Mouse (Mus musculus): ENCODE results near the gene Mest.

Mest gene

DNA sequence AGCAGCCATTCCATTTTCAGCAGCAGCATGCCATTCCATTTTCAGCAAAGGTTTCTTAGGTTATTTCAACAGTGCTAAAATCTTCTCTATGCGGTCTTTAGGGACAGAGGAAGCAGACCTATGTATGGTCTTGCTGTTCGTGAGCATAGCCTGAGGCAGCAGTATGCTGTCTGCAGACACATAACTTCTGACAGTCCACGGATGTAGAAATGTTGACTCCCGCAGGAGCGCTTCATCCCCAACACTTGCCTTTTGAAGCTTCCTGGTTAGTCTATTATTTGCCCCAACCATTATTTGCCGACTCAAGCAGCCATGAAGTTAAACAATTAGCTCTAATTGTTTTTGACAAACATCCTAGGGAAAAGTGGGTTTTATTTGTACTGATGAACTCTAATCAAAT is 14.2 kb upstream of the Mest start:
- no peak for DNase-seq

DNA sequence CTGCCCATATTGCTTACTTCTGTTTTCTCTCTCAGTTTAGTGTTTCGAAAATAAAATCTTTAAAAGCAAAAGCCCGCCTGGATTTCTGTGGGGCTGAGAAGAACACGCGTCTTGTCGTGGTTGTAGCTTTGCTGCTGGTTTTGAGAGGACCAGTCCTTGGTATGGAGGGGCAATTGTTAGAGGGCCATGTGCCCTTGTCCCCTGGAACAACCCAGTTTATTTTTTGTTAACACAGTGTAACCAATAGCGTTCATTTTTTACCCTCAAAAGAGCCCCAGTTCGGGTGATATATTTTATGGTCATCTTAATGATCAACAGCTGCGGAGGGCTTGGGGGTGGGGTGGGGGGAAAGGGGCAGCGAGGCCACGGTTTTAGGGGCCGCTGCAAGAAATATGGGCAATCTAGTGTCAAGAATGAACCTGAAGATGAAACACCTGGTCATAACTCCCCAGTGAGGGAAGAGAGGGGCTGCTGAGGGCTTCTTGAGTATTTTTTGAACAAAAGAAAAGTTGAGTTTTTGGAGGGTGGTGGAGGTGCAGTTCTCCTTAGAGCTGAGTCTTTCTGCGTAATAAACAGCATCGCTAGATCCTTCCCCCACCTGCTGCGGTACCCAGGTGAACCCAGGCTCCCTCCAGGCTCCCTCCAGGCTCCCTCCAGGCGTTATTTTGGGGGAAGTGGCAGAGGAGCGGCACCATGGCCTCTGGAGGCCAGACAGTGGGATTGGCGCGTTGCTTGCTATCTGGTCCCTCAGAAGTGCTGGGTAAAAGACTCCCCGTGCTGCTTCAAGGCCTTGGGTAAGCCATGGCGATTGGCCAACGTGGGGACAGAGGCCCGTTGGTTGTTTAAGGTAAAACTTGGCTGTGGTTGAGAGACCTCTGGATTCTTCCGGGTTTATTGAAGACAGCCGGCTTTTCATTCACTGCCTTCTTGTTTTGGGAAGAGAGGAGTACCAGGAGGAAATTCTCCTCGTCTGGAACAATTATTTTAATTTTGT is 12.7 kb upstream of the Mest start:
- no peak for DNase-seq

DNA sequence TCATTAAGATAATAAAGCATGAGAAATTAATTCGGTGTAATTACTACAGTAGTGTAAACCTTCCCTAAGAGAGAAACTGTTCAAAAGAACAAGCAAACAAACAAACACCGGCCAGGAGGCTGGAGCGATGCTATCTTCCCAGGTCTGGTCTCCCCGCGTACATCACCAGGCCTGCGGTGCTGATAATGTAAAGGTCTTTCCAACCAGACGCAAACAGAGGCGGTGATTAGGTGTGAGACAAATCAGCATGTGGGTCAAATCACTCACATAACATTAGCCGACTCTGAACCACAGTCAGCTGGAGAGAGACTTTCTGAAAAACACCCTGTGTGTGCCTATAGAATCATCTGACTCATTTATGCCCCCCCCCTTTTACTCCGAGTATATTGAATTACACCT is 12.0 kb upstream of the Mest start:
- DNase-seq, result no peak

DNA sequence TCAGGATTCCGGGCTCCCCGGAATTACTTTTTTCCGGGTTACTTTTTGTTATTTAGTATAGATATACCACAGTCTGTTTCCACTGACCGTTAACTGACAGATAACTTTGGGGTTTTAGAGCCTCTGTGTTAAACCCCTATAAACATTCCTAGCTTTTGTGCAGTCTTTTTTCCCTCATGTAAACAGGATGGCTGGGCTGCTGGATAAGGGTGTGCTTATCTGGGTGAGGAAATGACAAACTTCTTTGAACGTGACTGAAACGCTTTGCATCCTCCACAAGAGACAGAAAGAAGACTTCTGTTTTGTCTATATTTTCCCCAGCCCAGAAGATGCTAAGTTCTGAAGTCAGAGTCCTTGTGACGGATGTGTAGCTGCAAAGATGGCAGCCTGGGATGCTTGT is 10.9 kb upstream of the Mest start:
- DNase-seq, result no peak

DNA sequence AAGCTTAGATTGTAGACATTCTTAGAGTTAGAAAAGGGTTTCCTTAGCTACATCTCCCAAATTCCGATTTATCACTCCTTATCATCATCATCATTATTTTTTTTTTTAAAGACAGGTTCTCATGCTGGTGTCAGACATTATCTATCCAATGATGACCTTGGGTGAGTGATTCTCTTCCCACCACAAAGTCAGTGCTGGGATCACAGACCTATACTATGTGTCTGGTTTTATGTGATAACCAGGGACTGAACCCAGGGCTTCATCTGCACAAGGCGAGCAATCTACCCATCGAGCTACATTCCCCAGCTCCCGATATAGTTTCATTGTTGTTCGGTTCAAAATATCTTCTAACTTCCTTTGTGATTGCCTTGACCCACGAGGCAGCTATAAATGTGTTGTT is 9.9 kb upstream of the Mest start:
- no peak for DNase-seq

DNA sequence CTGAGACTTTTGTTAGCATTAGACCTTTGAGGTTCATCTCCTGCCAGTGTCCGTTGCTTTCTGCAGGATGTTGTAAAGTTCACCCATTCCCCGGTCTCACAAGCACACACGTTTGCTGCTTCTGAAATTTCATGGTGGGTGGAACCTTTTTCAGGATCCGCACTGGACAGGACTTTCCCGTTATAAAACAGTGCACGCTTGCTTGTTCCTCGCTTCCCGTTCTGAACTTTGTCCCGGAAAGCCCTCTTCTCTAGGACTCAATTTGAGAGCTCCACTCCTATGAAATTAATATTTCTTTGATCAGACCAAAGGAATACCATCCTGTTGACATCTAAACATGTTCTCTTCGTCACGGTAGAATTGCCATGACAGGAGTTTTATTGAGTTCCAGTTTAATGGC is 9.5 kb upstream of the Mest start:
- DNase-seq, result no peak

DNA sequence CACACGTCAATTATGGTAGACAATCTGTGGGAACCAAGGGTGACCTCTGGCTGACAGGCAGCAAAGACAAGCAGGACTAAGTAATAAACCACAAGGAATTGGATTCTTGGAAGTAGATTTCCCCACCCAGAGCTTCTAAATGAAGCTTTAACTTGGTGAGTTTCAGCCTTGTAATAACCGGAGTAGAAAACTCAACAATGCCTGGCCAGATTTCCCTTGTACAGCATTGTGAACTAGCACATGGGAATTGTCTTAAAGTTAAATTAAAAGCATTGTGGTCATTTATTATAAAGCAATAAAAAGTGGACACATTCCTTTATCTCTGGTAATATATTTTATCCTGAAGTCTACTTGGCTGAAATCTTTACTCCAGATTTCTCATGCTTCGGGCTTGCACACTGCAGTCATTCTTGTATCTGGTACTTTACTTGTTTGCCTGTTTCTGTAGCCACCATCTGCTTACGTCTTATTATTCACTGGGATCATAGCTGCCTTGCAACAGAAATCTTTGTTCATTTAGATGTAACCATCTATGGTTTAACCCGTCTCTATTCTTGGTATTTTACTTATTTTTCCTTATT is 8.4 kb upstream of the Mest start:
- no peak for DNase-seq

DNA sequence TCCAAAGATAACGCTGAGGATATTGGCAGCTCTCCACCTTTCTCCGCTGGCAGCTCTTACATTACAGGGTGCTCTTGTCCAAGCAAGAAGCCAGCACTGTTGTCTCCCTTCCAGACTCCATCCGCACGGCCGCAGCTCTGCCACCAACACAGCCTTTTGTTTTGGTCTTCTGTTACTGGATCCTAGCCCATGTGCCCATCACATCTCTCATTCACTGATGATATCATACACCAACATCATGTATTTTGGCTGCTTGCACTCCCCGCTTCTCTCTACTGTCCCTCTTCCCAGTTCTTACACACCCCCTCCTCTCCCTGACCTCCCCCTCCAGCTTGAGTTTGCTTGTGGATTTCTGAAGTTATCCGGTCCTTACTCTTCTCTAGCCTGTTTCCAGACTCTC is 6.6 kb upstream of the Mest start:
- DNase-seq, result no peak

DNA sequence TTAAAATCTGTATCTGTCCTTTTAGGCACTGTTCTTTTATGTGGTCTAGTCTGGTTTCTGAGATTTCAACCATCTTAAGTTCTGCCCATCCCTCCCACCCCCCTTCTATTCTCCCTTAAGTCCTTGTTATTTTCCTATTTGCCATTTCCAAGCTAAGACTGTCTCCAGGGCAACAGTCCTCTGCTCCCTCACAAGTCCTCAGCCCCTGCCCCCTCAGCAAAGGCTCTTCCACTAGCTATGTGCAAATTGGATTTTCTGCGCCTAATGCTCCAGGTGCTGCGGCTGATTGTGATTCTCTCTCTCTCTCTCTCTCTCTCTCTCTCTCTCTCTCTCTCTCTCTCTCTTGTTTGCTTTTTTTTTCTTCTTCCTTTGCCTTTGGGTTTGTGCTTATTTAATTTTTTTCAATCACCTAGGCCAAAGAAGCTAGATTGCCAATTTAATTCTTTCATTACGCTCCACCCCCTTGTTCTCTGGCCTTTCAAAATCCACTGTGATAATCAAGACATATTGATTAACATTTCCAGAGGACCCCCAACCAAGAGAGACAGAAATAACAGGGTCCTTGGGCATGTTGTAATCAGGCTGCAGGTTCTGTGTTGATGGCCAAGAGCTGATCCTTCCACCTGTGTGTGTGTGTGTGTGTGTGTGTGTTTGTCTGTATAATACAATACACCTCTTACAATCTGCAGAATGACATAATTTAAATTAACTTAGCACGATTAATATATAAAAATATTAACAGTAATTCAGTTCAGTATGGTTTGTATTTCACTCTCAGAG is 772 bp upstream of the Mest start:
- DNase-seq, result no peak

DNA sequence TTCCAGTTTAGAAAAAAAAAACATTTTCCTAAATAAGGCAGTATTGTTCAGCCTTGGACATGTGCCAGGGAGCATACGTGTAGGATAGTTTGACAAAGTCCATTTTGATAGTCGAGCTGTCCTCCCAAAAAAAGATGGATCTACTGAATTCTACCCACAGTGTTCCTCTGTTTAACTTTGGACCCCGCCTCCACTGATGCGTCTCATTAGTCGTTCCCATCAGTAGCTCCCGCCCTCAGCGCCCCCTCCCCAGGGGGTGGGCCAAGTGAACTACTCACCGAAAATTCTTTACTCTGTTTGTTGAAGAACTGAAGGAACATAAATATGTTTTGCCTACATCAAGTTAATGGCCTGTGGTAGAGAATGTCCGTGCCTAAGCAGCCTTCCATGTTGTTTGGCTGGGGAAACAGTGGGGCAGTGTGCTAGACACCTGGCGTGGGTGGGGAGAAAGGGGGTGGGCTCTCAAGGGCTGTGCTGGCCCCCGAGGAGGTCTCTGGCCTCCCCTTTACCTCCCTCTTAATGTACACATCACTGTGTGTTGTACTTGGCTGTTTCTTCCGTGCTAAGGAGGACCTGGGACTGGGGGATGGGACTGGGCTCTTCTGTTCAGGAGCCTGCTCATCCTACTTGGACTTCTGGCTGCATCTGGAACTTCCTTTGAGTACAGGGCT is 7.1 kb downstream of the Mest start:
- no peak for DNase-seq

DNA sequence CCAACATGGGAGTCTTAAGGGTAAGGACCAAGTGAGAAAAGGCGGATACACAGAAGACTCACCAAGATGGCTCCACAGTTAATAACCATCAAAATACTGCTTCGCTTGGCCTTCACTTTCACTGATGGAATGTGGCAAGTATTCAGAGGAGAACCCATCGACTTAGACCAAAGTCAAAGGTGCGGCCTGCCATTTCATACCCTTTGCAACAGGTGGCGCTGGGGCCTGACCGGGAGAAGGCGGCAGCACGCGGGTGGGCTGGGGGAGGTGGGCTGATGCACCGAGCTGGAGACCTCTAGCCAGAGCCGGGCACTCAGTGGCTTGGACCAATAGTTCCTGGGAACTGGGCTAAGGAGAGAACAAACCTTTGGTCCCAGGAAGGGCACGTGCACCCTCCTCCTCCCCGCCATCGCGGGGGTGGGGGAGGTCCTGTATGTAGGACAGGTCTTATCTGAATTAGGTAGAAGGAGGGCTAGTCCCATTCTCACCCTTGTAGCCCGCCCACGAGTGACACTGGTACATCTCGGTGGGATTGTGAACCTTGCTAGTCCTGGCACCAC is 9.3 kb downstream of the Mest start:
- DNase-seq, result no peak

DNA sequence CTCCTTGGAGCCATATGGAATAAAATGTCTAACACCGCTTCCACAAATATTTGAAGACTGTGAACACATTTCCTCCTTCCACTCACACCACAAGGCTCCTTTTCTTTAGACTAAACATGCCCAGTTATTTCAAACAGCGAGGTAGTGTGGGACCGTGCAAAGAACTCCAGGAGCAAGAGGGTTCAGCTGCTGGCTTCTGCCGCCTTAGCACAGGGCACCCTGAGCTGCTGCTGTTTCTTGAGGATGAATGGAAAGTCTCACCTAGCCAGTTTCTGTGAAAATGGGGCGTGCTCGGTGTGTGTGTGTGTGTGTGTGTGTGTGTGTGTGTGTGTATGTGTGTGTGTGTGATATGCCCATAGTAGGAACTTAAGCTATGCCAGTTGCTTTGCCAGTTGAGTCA is 11.1 kb downstream of the Mest start:
- no peak for DNase-seq

DNA sequence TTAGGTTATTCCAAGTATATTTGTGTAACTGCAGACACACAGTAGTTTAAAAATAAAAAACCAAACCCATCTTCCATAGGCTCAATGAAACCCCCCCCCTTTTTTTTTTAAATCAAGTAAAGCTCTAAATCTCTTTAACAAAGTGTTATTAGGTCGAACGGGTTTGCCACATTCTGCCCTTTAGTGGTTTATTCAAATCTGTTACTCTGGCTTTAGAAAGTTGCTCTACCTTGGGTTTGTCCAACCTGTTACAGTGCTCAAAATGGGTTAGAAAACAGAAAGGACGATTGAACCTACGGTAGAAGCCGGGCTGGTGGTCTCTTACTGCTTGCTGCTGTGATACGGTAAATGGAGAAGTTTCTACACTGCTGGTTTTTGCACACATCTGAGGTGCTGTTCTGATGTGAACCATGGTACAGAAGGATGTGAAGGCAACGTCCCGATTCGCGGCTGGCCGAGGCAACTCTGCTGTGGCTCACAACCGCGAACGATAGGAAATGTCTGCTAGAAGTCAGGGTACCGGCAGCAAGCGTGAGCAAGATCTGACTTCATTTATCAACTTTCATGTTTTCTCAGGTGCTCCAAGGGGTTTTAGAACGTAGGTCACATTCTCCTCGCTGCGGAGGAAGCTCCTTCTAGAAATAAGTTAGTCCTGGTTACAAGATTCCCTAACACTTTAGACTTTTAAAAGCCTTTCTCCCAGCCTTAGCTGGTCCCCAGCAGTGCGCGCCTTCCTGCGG is 11.8 kb downstream of the Mest start:
- DNase-seq, result no peak

DNA sequence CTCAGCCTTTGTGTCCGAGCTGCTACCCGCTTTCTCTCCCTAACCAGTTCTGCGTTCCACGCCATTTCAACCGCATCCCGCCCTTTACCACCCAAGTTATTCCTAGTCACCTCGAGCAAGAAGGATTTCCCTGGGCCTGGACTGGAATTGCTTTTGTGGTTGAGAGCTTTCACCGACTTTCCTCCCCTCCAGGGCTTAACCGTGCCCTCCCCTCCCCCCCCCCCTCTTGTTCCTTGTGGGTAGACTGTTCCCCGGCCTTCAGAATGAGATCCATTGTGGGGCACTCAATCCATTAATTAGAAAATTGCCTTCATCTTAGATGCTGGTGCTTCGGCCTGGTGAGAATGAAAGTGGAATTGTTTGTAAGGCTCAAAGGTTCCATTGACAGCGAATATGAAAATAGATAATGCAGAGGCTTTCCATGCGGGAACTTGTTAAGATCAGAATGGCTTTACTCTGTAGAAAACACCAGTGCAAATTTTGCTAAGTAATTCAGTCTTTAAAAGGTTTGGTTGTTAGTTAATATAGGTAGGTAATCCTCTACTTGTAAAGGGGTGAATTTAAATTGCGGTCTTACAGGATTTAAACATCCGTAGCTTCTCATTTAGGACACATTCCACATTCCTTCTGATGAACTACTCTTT is 12.5 kb downstream of the Mest start:
- DNase-seq, result peak; percentile 8

DNA sequence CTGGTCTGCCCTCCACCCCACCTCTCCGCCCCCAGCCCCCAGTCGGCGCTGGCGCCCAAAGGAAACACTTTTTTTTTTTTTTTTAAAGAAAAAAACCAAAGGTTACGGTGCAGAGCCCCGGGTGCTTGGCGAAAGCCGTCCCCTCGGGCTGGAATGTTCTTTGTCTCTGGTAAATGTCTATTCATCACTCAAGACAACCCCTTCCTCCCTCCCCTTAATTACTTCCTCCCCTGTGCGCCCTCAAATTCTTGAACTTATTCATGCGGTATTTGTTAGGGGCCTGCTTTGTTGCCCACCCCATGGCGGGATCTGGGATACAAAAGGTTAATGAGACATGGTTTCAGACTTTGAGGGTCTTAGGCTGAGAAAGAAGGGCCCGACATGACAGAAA is 13.0 kb downstream of the Mest start:
- no peak for DNase-seq

DNA sequence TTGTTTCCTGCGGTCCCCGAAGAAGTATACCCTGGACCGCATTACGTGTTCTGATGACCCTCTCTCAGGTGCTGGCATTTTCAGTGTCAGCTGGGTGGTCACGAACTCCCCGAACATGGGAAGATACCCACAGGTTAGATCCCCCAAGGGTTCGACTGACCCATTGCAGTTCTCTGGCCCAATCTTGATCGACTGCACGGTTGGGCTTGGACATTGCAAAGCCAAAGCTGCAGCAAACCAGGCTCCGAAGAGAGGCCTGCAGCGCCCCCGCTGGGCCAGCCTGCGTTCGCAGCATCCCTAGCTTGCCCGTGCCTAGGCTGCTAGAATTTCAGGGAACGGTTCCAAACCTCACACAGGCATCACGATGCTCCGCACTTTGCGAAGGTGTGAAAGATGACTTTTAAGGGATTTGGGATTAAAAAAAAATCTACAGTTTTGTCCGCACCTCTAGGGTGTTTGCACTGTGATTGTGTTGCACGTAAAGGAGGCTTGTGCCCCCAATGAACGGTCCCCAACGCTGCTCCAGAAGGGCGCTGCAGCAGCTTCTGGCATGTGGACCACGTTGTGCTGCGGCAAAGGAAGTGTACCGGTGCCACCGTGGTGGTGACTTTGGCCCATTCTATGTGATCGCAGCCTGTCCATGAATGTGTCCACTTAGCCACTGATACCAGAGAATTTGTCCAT is 13.7 kb downstream of the Mest start:
- peak; percentile 76 for DNase-seq

DNA sequence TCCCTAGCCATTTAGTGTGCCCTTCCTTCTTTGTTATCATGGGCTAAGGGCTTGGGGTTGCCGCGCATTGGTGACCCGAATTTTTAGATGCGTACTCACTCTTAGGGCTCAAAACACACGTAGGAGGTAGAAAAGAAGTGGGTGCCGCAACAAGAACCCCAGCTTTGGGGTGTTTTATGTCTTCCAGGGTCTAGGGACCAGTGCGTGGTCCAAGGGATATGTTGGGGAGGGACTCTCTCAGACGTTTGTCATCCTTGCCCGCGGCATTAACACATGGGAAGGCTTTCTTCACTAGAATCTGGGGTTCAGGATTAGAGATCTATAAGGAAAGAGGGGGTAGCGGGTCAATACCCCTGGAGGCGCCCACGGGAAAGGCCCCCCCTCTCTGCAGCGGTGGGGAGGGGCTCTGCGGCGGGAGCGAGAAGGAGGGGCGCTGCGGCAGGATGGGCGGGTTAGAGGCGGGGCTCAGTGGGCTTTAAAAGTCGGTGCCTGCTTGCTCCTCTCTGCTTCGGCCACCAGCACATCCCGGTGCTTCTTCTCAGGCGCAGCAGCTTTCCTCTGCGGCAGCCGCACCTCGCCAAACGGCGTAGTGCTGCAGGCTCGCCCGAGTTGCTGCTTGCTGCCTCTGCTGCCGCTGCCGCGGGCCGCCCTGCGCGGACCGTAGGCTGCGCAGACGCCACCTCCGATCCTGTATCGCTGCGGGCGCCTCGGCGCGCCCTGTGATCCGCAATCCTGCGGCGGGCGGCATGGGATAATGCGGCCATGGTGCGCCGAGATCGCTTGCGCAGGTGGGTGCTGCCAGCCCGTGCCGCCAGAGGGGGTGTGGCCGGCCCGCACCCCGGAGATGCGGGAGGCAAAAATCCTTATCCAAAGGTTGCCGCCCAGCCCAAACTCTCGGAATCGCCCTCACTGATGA is 14.5 kb downstream of the Mest start:
- DNase-seq, result peak; percentile 79

DNA sequence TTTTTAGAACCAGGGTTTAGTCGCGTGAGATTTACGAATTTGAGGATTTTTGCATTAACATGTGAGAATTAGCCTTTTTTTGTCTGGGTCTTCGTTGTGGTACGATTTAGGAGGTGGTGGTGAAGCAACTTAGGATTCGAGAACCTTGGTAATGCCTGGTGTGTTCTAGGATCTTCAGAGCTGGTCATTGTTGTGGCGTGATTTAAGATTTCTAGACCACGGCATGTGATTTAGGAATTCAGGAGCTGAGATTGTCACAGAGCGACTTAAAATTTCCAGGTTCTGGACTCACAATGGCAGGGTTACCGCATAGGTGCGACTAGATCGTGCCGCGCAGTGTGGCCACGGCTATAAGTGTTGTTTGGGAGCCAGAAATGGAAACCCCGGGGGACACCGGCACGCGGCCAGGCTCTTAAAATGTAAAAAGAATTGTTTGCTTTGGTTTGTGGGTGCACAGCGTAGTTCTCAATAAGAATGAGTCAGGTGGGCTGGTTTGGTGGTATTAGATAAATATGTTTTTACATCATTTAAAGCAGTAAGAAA is 15.2 kb downstream of the Mest start:
- DNase-seq, result peak; percentile 26

DNA sequence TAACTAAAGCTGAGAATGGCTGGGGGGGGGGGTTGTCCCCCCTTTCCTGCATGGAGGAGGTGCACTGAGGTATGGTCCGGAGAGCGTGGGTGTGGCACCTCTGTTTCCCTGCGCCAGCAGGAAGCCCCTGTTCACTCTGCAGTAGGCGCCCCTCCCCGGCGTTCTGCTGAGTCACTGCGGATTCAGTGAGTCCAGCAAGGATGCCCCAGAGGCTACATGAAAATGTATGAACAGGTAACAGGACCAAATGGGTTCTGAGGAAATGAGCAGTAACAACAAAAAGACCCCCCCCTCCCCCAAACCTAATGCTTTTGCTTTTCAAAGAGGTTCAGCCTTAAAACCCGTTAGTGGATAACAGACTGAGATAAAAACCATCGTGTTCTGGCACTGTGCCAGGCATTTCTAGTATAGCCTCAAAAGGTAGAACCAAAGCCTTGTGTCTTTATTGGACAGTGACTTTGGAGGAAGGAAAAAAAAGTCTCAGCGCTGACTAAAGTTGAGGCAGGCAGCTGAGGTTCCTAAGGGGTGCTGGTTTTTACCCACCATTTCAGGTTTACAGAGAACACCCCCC is 15.9 kb downstream of the Mest start:
- DNase-seq, result peak; percentile 41

Data from cerebellum, adult 11-12 months (tissue).